Mouse (Mus musculus) ES-E14 (cell line): ENCODE measurements around the gene Pitpnm1.

ENCODE experiments used
- CHD2 ChIP-seq: IDR thresholded peaks from 2 replicates; pipeline ENCODE4 v1.6.1; 2014; ENCODE audit warnings: mild to moderate bottlenecking, low read depth, low read length, inconsistent platforms
- ZC3H11A ChIP-seq: IDR thresholded peaks from 2 replicates; pipeline ENCODE4 v1.6.1; 2012; ENCODE audit warnings: low read depth, mild to moderate bottlenecking, inconsistent platforms, low read length, borderline replicate concordance
- ZNF384 ChIP-seq: IDR thresholded peaks from 2 replicates; pipeline ENCODE4 v1.6.1; 2012; ENCODE audit warnings: low read depth, low read length, inconsistent platforms

DNA sequence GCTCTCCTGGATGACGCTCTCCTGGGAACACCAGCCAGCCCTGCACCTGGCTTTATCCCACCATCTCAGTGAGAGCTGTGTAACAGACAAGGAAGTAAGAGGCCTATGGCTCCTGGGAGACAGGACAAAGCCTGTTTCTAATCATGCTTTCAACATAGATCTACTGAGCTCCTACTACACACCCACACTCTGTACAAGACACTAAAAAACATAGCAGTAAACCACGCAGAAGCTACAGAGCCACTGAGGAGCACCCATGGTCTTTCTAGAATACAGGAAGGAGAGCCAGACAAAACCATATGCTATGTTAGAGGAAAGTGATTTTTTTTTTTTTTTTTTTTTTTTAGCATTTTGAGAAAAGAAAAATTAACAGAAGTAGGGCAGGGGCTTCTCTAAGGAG is 18.6 kb downstream of the Pitpnm1 start:
- no peak for TF ChIP-seq CHD2
- no peak for TF ChIP-seq ZNF384
- TF ChIP-seq ZC3H11A = no peak
